Mouse (Mus musculus) induced T-regulatory cell, adult 2 months (primary cell): ENCODE measurements around the gene Fgfr2.

Experiments used
- DNase-seq: peaks from one replicate; pipeline ENCODE4 v3.0.0-alpha.2; 2012; ENCODE audit warnings: low read depth

Fgfr2 gene

GRCm38 (mm10) chr7:130938896-130939295 lies 2184.3 kb downstream of the Fgfr2 start:
- DNase-seq: no peak

DNA sequence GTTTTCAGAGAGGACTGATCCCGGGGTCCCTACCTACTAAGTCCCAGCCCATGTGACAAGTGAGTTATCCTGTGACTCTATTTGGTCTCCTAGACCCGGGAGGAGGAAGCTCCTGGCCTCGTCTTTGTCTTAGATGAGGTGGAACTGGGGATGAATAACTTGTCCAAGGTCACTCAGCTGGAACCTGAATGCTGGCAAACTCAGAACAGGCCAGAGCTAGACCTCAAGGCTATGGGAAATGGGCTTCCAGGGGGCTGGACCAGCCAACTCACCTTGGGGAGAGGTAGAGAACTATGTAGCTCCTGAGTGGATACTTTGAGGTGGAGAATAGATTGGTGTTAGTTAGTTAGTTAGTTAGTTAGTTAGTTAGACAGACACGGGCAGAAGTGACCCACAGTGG lies 2185.1 kb downstream of the Fgfr2 start:
- DNase-seq: no peak

DNA sequence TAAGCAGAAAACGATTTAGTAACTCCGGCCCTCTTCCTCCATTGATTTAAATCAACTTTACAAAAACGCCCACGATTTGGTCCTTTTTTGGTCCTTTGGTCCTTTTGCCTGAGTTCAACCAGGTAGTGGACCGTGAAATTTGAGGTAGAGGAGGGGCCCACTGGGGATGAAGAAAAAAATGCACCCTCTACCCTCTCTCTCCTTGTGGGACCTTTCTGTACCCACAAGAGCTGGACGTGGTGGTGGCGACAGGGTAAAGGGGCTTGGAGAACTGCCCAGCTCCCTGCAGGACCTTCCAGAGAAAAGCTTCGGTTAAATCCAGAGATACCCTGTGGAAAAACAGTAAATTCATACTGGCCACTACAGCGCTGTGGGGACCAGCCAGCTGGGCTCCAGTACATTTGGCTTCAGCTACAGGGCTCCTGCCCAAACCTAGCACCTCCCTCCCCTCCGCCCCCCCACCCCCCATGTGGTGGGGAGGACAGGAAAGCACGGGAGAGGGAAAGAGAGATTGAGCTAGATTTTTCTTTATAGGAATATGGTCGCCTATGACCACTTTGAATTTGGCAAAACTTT lies 2185.8 kb downstream of the Fgfr2 start:
- DNase-seq: no peak

GRCm38 (mm10) chr7:130936472-130936951 lies 2186.6 kb downstream of the Fgfr2 start:
- no peak for DNase-seq

- DNase-seq: no peak
Observed at GRCm38 (mm10) chr7:130935793-130936471, 2187.2 kb downstream of the Fgfr2 start, which contains the start of gene Htra1. TSS of gene Htra1 (plus strand) at chr7:130936111.

DNA sequence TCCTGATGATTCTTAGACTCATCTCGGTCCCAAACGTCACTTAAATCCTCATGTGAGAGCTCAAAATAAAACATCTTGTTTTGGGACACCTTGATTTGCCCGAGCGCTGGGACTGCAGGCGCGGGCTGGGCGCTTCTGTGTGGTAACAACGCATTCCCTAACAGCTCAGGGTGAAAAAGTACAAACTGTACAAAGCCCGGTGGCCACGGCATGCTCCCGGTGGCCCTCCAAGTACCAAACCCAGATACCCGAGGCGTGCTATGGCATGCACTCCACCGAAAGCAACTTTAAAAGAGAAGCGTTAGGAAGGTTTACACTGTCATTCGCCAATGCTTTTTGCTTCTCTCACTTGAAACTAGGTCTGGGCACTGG lies 2187.7 kb downstream of the Fgfr2 start:
- DNase-seq: no peak

GRCm38 (mm10) chr7:130934654-130935053 lies 2188.5 kb downstream of the Fgfr2 start:
- DNase-seq: no peak

- DNase-seq: no peak
Observed at GRCm38 (mm10) chr7:130932921-130933320, 2190.2 kb downstream of the Fgfr2 start.

DNA sequence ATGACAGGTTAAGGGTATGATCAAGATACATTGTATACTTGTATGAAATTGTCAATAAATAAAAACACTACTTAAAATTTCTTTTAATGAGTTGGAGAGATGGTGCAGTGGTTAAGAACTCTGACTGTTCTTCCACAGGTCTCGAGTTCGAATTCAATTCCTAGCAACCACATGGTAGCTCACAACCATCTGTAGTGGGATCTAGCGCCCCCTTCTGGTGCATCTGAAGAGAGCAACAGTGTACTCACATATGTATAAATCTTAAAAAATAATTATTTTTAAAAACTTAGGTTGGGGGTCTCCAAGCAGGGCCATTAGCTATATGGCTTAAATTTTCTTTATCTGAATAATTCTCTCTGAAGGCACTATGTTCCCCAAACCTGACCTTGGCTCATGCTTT lies 2192.7 kb downstream of the Fgfr2 start:
- DNase-seq: peak; percentile 39

DNA sequence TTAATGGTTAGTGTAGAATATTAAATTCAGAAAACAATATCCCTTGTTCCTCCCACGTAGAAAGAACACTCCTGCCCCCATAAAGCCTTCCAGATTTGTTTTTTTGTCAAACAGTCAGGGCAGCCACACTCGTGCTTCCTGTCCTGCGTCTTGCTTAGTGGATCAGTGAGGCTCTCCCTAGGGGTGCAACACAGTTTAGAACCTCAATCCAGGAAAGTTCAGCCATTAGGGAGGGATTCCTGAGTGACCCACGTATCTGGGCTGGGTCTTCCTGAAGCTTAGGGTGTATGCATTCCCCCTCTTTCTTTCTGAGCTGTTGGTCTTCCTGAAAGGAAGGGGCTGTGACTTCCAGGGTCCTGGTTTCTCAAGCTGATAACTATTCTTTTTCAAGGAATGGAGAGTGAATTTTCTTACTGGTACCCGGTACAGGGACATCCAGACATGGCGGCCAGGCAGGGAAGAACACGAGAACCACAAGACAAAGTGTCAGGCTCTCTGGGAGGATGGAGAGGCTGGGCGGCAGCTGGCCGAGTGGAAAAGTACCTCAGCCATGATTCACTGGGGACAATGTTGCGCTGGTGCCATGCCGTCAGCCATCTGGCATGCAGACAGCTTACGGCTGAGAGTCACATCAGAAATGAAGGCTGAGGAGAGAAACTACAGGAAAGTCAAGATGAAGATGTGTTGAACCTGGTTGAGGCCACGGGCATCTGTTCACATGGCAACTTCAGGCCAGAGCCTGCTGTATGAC lies 2200.0 kb downstream of the Fgfr2 start:
- DNase-seq: no peak

DNA sequence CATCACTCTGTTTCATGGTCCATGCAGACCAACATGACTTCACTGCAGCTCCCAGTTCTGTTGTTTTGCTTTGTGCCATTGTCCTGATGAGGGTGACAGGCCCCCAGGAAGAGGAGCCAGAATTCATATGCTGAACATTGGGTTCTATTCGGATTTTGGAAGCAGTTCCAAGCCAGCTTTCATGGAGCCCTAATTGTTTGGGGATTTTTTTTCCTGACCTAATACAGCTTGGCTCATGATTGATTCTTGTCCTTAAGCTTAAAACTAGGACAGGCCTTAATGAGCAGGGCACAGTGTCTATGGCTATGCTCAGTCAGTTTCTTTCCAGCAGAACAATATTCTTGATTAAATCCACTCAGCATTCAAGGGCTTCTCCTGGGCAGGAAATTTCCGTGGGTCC lies 2204.9 kb downstream of the Fgfr2 start:
- DNase-seq: no peak

DNA sequence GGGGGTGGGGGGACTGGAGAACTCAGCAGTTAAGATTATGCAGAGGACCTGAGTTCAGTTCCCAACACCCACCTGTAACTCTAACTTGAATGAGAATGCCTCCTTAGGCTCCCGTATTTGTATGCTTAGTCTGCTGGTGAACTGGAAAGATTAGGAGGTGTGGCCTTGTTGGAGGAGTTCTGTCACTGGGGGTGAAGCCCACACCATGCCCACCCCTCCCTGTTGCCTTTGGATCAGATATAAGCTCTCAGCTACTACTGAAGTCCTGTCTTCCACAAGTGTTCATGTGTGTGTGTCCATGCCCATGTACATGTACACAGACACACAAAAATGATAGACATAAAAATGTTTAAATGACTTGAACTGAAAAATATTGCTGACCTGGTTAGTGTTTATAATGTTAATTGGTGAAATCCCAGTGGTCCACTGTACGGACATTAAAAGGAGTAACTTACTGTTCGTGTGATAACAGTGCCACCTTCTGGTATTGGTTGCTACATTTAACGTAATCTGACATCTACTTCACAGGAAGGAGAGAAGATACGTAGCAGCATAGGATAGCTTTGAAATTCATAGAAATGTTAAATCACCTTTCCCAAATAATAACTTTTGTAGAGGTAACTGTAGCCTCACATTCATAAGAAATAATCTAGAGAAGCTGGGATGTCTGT lies 2208.3 kb downstream of the Fgfr2 start:
- peak; percentile 74 for DNase-seq

DNA sequence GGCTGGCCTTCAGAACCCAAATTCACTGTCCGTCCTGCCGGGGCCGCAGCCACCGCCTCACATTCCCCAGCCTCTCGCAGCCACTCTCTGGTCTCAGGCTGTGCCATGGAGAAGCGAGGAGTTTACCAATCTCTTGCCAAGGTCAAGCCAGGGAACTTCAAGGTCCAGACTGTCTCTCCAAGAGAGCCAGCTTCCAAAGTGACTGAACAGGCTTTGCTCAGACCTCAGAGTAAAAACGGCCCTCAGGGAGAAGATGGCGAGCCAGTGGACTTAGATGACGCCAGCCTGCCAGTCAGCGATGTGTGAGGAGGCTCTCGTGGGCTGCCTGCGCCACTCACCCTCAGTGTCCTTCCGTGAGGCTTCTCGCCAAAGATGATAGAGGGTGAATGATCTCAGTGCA lies 2212.3 kb downstream of the Fgfr2 start:
- DNase-seq: no peak

DNA sequence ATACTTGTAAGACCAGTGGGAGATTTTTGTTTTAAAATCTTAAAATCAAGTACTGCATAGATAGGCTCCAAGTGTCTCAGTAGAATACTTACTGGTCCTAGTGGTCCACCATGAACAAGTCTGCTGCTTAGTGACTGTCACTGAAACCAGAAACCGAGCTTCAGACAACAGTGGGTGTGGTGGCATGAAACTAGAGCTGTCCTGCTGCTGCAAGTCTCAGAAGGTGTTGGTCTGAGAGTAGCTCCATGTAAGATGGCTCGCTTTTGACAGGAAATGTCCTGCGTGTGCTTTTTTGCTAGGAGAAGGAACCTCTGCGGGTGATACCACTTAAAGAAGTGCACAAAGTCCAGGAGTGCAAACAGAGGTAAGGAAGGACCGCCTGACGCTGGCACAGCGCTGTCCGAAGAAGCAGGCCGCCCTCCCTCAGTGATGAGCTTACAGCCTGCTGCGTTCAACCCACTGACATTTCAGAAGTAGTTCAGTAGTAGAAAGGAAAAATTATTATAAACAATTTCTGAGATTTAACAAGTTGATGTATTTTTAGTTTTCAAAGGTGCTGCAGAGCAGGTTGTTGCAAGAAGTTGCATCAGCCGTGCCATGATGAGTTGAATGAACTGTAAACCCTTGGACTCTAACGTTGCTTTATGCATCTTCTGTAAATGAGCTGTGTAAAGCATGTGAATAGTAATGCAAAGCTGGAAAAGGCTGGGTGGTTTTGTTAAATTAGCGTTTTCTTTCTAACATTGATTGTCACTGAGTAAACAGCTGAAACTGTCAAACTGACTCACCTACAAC lies 2218.4 kb downstream of the Fgfr2 start:
- DNase-seq: no peak

- DNase-seq: peak; percentile 31
Observed at GRCm38 (mm10) chr7:130903505-130904074, 2219.6 kb downstream of the Fgfr2 start.

DNA sequence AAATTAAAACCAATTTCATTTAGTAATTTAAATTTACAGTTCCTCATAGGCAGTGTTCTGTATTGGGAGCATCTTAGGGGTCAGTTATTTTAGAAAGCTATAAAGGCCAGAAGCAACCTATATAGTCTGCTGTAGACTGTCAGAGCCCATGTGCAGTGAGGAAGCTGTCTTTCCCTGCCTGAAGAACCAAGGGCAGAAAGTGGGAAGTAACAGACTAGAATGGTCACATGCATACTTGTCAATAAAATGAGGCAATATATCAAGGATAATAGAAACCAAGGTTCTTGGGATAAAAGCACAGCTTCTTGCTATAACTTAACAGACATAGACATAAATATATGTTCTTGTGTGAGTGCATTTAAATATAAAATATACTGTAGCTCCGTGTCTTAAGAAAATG lies 2220.2 kb downstream of the Fgfr2 start:
- no peak for DNase-seq

DNA sequence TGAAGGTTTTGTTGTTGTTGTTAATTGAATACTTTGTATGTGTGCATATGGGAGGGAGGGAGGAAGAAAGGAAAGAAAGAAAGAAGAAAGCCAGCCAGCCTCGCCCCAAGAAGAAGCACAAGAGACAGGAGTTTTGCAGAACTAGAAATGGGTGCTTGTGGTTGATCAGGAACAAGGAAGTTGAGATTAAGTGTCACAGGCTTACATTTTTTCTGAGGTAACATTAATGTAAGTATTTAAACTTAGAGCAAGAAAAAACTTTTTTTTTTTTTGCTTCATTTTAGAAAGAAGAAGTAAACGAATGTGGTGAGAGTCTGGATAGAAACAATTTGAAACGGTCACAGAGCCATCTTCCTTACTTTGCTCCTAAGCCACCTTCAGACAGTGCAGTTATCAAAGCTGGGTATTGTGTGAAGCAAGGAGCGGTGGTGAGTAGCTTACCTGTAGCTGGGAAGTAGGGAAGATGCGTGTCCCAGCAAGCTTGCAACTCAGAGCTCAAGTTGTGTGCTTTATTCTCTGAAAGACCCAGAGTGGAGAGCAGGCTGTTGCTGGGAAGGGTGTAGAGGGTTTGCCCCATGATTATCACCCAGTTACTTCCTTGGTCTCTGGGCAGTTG lies 2222.8 kb downstream of the Fgfr2 start:
- DNase-seq: no peak

DNA sequence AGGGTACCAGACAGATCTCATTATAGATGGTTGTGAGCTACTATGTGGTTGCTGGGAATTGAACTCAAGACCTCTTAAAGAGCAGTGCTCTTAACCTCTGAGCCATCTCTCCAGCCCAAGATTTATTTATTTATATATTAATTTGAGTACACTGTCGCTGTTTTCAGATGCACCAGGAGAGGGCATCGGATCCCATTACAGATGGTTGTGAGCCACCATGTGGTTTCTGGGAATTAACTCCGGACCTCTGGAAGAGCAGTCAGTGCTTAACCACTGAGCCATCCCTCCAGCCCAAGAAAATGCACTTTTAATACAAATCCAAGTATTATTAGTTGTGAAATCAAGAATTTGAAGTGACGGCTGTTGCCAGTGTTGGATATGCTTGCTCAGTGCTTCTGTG lies 2224.8 kb downstream of the Fgfr2 start:
- DNase-seq: peak; percentile 14

GRCm38 (mm10) chr7:130897201-130897600 lies 2225.9 kb downstream of the Fgfr2 start:
- no peak for DNase-seq

GRCm38 (mm10) chr7:130896064-130896463 lies 2227.1 kb downstream of the Fgfr2 start:
- DNase-seq: no peak

DNA sequence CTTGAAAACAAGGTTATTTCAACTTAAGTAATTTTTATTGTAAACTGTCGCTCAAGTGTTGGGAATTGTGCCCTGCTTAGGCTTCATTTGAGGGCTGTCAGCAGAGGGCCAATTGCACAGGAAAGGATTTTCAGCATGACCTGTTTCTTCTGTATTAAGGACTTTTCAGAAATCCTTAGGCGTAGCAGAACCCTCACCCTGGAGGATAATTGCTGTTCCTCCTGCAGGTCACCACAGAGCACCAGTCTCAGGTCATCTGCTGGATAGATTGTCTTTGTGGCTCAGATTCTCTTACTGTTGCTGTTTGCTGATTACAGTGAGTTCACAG lies 2227.6 kb downstream of the Fgfr2 start:
- DNase-seq: no peak
